Mouse (Mus musculus): ENCODE measurements around the gene Slc15a3. TPM values are rescaled to one million over a fixed set of nuclear protein-coding genes. Genes with fewer than 3 reads are reported as not detected.
A peak's percentile ranks its signal among the peaks of the same experiment; 100 is the strongest.

Slc15a3 gene
- total RNA-seq, 2 experiments from 2014 or later, result 18.0 to 31.4 TPM

DNA sequence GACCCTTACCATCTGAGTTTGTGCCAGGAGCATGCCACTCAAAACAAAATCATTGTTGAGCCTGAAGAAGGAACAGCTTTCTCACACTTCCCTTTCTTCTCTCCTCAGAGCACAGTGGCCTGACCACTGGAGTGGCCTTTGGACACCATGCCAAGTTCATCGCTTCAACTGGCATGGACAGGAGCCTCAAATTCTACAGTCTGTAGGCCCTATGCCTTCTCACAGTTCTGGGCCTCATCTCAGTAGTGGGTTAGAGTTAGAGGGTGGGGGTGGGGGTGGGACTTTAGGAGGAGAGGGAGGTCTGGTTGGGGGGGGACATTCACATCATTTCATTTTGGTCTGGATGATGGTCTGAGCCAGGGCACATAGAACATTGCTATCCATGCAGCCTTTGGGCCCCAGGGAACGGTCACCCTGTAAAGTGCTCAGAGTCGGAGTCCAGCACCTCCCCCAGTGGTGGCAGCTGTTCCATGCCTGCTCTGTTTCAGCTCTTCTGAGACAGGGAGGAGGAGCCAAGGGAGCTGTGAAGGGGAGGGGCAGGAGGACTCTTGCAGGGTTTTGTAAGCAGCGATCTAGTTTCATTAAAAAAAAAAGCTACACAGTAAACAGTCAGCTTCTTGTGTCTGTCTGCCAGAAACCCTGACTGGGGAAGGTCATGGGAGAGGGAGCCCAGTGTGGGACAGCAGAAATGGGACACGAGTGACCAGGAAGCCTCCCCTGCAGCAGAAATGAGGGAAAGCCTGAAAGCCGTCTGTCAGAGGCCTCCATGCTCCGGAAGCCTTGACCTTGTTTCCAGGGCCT lies 65.6 kb downstream of the Slc15a3 start:
- ATAC-seq (ENCODE audit: poor library complexity, severe bottlenecking), result no peak

DNA sequence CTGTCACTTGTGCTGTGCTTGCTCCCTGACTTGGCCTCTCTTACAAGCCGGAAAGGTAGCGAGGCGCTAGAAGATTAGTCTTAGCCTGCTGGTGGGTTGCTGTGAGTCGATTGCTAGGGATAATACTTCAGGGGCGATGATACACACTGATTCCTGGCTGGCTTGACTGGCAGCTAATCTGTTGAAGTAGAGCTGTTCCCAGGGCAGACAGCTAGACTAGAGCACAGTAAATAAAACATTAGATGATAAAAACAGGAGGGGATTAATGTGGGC lies 66.1 kb downstream of the Slc15a3 start:
- ATAC-seq (ENCODE audit: poor library complexity, severe bottlenecking), result no peak

DNA sequence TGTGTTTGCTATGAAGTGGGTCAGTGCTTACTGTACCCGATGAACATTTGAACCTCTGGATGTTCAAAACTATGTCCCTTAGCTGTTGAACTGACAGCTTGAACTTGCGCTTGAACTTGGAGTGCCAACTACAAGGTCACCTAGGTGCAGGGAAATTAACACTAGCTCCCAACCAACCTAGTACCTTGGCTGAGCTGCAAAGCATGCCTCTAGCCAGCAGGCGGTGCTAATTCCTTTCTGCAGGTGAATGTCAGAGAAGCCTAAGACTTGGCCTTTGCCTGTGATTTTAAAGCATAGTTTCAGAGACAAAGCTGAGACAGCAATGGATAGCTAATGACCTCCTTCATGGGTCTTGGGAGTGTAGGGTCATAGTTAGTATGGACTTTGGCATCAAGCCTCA lies 68.4 kb downstream of the Slc15a3 start:
- peak; percentile 84 for ATAC-seq (ENCODE audit: poor library complexity, severe bottlenecking)

Other genes with a start within 250 kb of the Slc15a3 start
- gene Ddb1, start 234.4 kb upstream of the Slc15a3 start, total RNA-seq (2015), result 45.1 and 49.1 TPM in 2 replicates
- gene Ddb1, start 234.4 kb upstream of the Slc15a3 start, total RNA-seq (2017), result 156 and 175 TPM in 2 replicates
- 4.8 and 5.6 TPM in 2 replicates for gene Tkfc, start 234.1 kb upstream of the Slc15a3 start, total RNA-seq (2015)
- 2.2 and 3.7 TPM in 2 replicates for gene Tkfc, start 234.1 kb upstream of the Slc15a3 start, total RNA-seq (2017)
- 0.23 TPM in 1 of 2 replicates, not detected in the other for gene Vwce, start 205.5 kb upstream of the Slc15a3 start, total RNA-seq (2015)
- gene Vwce, start 205.5 kb upstream of the Slc15a3 start, total RNA-seq (2017), result not detected in 2 replicates
- not detected in 2 replicates for gene Pga5, start 161.7 kb upstream of the Slc15a3 start, total RNA-seq (2015)
- gene Pga5, start 161.7 kb upstream of the Slc15a3 start, total RNA-seq (2017), result 0.20 TPM in 1 of 2 replicates, not detected in the other
- 21.9 and 22.5 TPM in 2 replicates for gene Vps37c, start 151.0 kb upstream of the Slc15a3 start, total RNA-seq (2015)
- gene Vps37c, start 151.0 kb upstream of the Slc15a3 start, total RNA-seq (2017), result 15.2 and 17.8 TPM in 2 replicates
- gene Cd5, start 100.7 kb upstream of the Slc15a3 start, total RNA-seq (2015), result 0.78 and 1.5 TPM in 2 replicates
- gene Cd5, start 100.7 kb upstream of the Slc15a3 start, total RNA-seq (2017), result 0.57 and 0.59 TPM in 2 replicates
- 1.0 TPM in 1 of 2 replicates, not detected in the other for gene Cd6, start 9.7 kb upstream of the Slc15a3 start, total RNA-seq (2015)
- gene Cd6, start 9.7 kb upstream of the Slc15a3 start, total RNA-seq (2017), result 0.26 and 0.37 TPM in 2 replicates
- 0.11 and 0.21 TPM in 2 replicates for gene Tmem132a, start 30.2 kb downstream of the Slc15a3 start, total RNA-seq (2015)
- gene Tmem132a, start 30.2 kb downstream of the Slc15a3 start, total RNA-seq (2017), result 0.33 and 0.70 TPM in 2 replicates
- 76.9 and 81.2 TPM in 2 replicates for gene Tmem109, start 42.3 kb downstream of the Slc15a3 start, total RNA-seq (2015)
- gene Tmem109, start 42.3 kb downstream of the Slc15a3 start, total RNA-seq (2017), result 74.7 and 80.9 TPM in 2 replicates
- 34.1 and 36.1 TPM in 2 replicates for gene Prpf19, start 55.5 kb downstream of the Slc15a3 start, total RNA-seq (2015)
- 69.0 and 76.2 TPM in 2 replicates for gene Prpf19, start 55.5 kb downstream of the Slc15a3 start, total RNA-seq (2017)
- gene Zp1, start 80.9 kb downstream of the Slc15a3 start, total RNA-seq (2015), result not detected in 2 replicates
- not detected in 2 replicates for gene Zp1, start 80.9 kb downstream of the Slc15a3 start, total RNA-seq (2017)
- 0.21 TPM in 1 of 2 replicates, not detected in the other for gene Ptgdr2, start 97.4 kb downstream of the Slc15a3 start, total RNA-seq (2015)
- gene Ptgdr2, start 97.4 kb downstream of the Slc15a3 start, total RNA-seq (2017), result 0.07 and 0.20 TPM in 2 replicates
- 11.1 and 11.3 TPM in 2 replicates for gene Ccdc86, start 109.5 kb downstream of the Slc15a3 start, total RNA-seq (2015)
- 10.8 and 16.7 TPM in 2 replicates for gene Ccdc86, start 109.5 kb downstream of the Slc15a3 start, total RNA-seq (2017)
- gene Ms4a10, start 134.9 kb downstream of the Slc15a3 start, total RNA-seq (2015), result not detected in 2 replicates
- gene Ms4a10, start 134.9 kb downstream of the Slc15a3 start, total RNA-seq (2017), result not detected in 2 replicates
- gene Ms4a15, start 153.5 kb downstream of the Slc15a3 start, total RNA-seq (2015), result not detected in 2 replicates
- gene Ms4a15, start 153.5 kb downstream of the Slc15a3 start, total RNA-seq (2017), result not detected in 2 replicates
- gene Ms4a18, start 178.3 kb downstream of the Slc15a3 start, total RNA-seq (2015), result not detected in 2 replicates
- not detected in 2 replicates for gene Ms4a18, start 178.3 kb downstream of the Slc15a3 start, total RNA-seq (2017)
- 81.1 and 96.0 TPM in 2 replicates for gene Ms4a8a, start 241.4 kb downstream of the Slc15a3 start, total RNA-seq (2015)
- gene Ms4a8a, start 241.4 kb downstream of the Slc15a3 start, total RNA-seq (2017), result 52.4 and 55.6 TPM in 2 replicates